Mouse (Mus musculus) hindbrain, embryonic 16.5 days (tissue): ENCODE results near the gene Txndc12. TPM values are rescaled to one million over a fixed set of nuclear protein-coding genes. Genes with fewer than 3 reads are reported as not detected.

Source experiments
- ATAC-seq: fragments of 200-750 bp; cut with Nextera tagmentation; 2 replicates; pipeline ENCODE4 v1.8.0; 2017; ENCODE audit warnings: moderate TSS enrichment, moderate library complexity
- H3K27ac ChIP-seq: fragments of 300-500 bp; sonication (generic); 2 replicates; pipeline ENCODE4 v1.5.1; 2014; ENCODE audit warnings: low read depth, mild to moderate bottlenecking, control low read depth, low read length, moderate library complexity
- H3K27me3 ChIP-seq: fragments of 300-500 bp; sonication (generic); replicated peaks from 2 replicates; pipeline ENCODE4 v1.6.1; 2014; ENCODE audit warnings: low read length; ENCODE audit not compliant: control insufficient read depth, insufficient read depth
- H3K36me3 ChIP-seq: fragments of 300-500 bp; sonication (generic); 2 replicates; pipeline ENCODE4 v1.6.1; 2014; ENCODE audit warnings: mild to moderate bottlenecking, low read length, moderate library complexity, mixed read lengths; ENCODE audit not compliant: control insufficient read depth, insufficient read depth
- H3K4me1 ChIP-seq: fragments of 300-500 bp; sonication (generic); 2 replicates; pipeline ENCODE4 v1.6.1; 2014; ENCODE audit warnings: low read depth, low read length; ENCODE audit not compliant: control insufficient read depth, insufficient read depth
- H3K4me2 ChIP-seq: fragments of 300-500 bp; sonication (generic); 2 replicates; pipeline ENCODE4 v1.6.1; 2014; ENCODE audit warnings: mild to moderate bottlenecking, low read length, control low read depth, moderate library complexity
- H3K4me3 ChIP-seq: fragments of 300-500 bp; sonication (generic); 2 replicates; pipeline ENCODE4 v1.5.1; 2014; ENCODE audit warnings: mild to moderate bottlenecking, low read length, control low read depth, moderate library complexity
- H3K9ac ChIP-seq: fragments of 300-500 bp; sonication (generic); 2 replicates; pipeline ENCODE4 v1.6.1; 2014; ENCODE audit warnings: low read depth, mild to moderate bottlenecking, control low read depth, low read length, moderate library complexity
- H3K9me3 ChIP-seq: fragments of 300-500 bp; sonication (generic); 2 replicates; pipeline ENCODE4 v1.6.1; 2014; ENCODE audit warnings: mild to moderate bottlenecking, low read length, moderate library complexity; ENCODE audit not compliant: control insufficient read depth
- WGBS: fragments of 180-500 bp; shearing (Covaris S2); extraction: QIAGEN DNeasy Blood & Tissue Kit; methylation state at CpG from one replicate; pipeline ENCODE4 v1.1.7; 2014; 5-methylcytosine and 5-hydroxymethylcytosine counted together
- polyA plus RNA-seq: library from polyadenylated mRNA; unstranded; fragments of >200 nt; fragmentation: Nextera tagmentation; extraction: Ambion mirVana; gene quantifications from 2 replicates; pipeline ENCODE4 v1.2.1, GENCODE M21; 2015

Txndc12 gene
- polyA plus RNA-seq, 1 experiment from 2014 or later = 70.4 TPM

DNA sequence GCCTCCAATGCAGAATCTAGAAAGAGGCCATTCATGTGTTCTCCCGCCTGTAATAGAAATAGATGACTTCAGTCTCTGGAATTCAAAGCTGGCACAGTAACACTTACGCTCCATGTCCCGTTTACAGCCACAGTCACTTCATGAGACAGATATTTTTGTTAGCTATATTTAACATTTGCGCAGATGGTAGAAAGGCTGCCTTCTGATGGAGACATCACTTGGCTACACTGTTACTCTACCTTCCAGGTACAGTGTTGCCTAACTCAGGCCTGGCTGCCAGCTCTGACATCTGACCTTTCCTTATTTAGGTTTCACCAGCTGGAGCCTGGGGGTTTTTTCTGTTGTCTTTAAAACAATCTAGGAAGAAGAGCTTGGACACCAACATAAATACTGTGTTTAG lies 3.6 kb downstream of the Txndc12 start:
- no peak for ATAC-seq
- peaks cover 11% of the 10 kb centered on the region for H3K4me1 ChIP-seq
- no peak overlapping the region for H3K9ac ChIP-seq
- H3K9me3 ChIP-seq = no peaks in the 10 kb centered on the region
- 79% methylated on average over 4 of the region's 4 CpGs for WGBS
- no peaks in the 10 kb centered on the region for H3K27me3 ChIP-seq
- H3K27ac ChIP-seq = no peak overlapping the region
- H3K36me3 ChIP-seq = no peaks in the 10 kb centered on the region
- no peak overlapping the region for H3K4me3 ChIP-seq
- no peak overlapping the region for H3K4me2 ChIP-seq

- no peak for ATAC-seq
- H3K27me3 ChIP-seq = no peaks in the 10 kb centered on the region
- H3K4me3 ChIP-seq = no peak overlapping the region
- no peak overlapping the region for H3K4me2 ChIP-seq
- no peak overlapping the region for H3K9ac ChIP-seq
- no peaks in the 10 kb centered on the region for H3K36me3 ChIP-seq
- no peak overlapping the region for H3K27ac ChIP-seq
- H3K4me1 ChIP-seq = peaks cover 2% of the 10 kb centered on the region
- WGBS = 88% methylated on average over 7 of the region's 7 CpGs
- no peaks in the 10 kb centered on the region for H3K9me3 ChIP-seq
Measured at GRCm38 (mm10) chr4:108841920-108842578, 7.6 kb downstream of the Txndc12 start.

DNA sequence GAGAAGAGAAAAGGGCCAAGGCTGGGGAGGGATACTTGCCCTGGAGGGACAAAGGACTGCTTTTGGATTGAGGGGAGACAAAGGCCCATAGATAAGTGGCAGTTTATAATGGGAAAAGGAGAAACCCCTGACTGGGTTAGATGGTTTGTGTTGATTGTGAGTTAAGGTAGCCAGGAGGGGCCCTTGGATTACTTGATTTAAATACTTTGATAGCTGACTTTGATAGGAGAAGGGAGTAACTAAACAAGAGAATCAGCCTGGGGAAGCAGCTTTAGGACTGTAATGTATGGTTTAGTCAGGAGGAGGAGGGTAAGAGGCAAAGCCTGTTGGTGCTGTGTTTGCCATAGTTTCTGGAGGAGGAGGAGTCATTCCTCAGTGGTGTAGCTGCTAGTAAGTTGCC lies 8.9 kb downstream of the Txndc12 start:
- no peaks in the 10 kb centered on the region for H3K9me3 ChIP-seq
- ATAC-seq = no peak
- H3K36me3 ChIP-seq = no peaks in the 10 kb centered on the region
- H3K27me3 ChIP-seq = no peaks in the 10 kb centered on the region
- no peak overlapping the region for H3K4me2 ChIP-seq
- H3K4me1 ChIP-seq = peaks cover 3% of the 10 kb centered on the region
- no peak overlapping the region for H3K9ac ChIP-seq
- no peak overlapping the region for H3K27ac ChIP-seq
- H3K4me3 ChIP-seq = no peak overlapping the region

- Histone ChIP-seq H3K4me3 (no peak overlapping the region), H3K9ac (no peak overlapping the region), H3K4me1 (peaks cover 15% of the 10 kb centered on the region), H3K36me3 (no peaks in the 10 kb centered on the region), H3K27ac (no peak overlapping the region), H3K9me3 (no peaks in the 10 kb centered on the region), H3K27me3 (no peaks in the 10 kb centered on the region), H3K4me2 (no peak overlapping the region)
- 93% methylated on average over 5 of the region's 5 CpGs for WGBS
- ATAC-seq = no peak
Measured at GRCm38 (mm10) chr4:108845824-108846569, 11.6 kb downstream of the Txndc12 start.

GRCm38 (mm10) chr4:108847715-108848504 lies 13.5 kb downstream of the Txndc12 start, which contains the start of gene Kti12:
Kti12 (plus strand) TSS chr4:108847785.
- Histone ChIP-seq H3K4me2 (peak within 1 kb of the TSS; percentile 97), H3K9me3 (no peaks in the 10 kb centered on the region), H3K36me3 (no peaks in the 10 kb centered on the region), H3K27me3 (no peaks in the 10 kb centered on the region), H3K9ac (peak within 1 kb of the TSS; percentile 82), H3K27ac (peak within 1 kb of the TSS; percentile 88), H3K4me1 (peaks cover 18% of the 10 kb centered on the region), H3K4me3 (peak within 1 kb of the TSS; percentile 96)
- ATAC-seq = peak; percentile 96
- under 1% methylated on average over 72 of the region's 77 CpGs for WGBS

DNA sequence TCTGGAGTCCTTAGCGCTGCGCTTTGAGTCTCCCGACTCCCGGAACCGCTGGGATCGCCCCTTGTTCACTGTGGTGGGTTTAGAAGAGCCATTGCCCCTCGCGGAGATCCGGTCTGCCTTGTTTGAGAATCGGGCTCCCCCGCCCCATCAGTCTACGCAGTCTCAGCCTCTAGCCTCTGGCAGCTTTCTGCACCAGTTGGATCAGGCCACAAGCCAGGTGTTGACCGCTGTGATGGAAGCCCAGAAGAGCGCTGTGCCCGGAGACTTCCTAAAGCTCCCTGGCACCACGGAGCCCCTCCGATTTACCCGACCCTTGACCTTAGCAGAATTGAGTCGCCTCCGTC lies 14.1 kb downstream of the Txndc12 start, which contains the start of gene A730015C16Rik:
Gene A730015C16Rik, minus strand, starts transcription at position 115 of the 344 bp plus-strand sequence.
- Histone ChIP-seq H3K4me2 (peak within 1 kb of the TSS; percentile 97), H3K4me3 (peak within 1 kb of the TSS; percentile 96), H3K27me3 (no peaks in the 10 kb centered on the region), H3K4me1 (peaks cover 18% of the 10 kb centered on the region), H3K9me3 (no peaks in the 10 kb centered on the region), H3K27ac (peak within 1 kb of the TSS; percentile 88), H3K9ac (peak within 1 kb of the TSS; percentile 82), H3K36me3 (0 out of 2 replicates have a peak, but pooled peaks cover 2% of the 10 kb centered on the region)
- ATAC-seq = peak; percentile 15; the same call in 1 of the 2 replicates
- 11% methylated on average over 20 of the region's 20 CpGs for WGBS

DNA sequence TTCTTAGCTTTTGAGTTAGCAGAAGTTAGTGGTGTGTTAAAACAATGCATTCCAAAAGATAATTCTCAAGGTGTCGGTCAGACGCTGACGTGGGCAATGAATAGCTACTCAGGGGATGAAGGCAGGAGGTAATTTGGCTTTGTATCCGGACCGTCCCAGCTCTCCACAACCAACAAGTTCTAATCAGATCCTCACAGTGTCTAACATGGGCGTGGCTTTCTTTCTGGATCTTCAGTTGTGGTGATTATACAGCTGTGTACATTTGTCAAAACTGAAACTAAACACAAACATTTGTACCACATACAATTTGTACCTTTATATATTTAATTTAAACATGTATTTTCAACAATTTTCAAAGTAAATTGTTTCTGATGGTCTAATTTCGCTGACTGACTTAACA lies 32.4 kb downstream of the Txndc12 start:
- H3K27ac ChIP-seq = no peak overlapping the region
- no peak overlapping the region for H3K9ac ChIP-seq
- H3K4me1 ChIP-seq = no peaks in the 10 kb centered on the region
- no peak for ATAC-seq
- 84% methylated on average over 7 of the region's 7 CpGs for WGBS
- no peak overlapping the region for H3K4me3 ChIP-seq
- no peak overlapping the region for H3K4me2 ChIP-seq
- no peaks in the 10 kb centered on the region for H3K27me3 ChIP-seq
- H3K36me3 ChIP-seq = peaks cover 8% of the 10 kb centered on the region
- no peaks in the 10 kb centered on the region for H3K9me3 ChIP-seq

GRCm38 (mm10) chr4:108869730-108870374 lies 35.5 kb downstream of the Txndc12 start:
- Histone ChIP-seq H3K27ac (no peak overlapping the region), H3K4me3 (no peak overlapping the region), H3K27me3 (no peaks in the 10 kb centered on the region), H3K9me3 (no peaks in the 10 kb centered on the region), H3K4me2 (no peak overlapping the region), H3K4me1 (no peaks in the 10 kb centered on the region), H3K9ac (no peak overlapping the region), H3K36me3 (no peaks in the 10 kb centered on the region)
- WGBS = 34% methylated on average over 10 of the region's 10 CpGs
- peak; percentile 96 for ATAC-seq
